Mouse (Mus musculus) regulatory T cell (primary cell): ENCODE data around the gene Ndufa13.
"Not testable (repeated sequence)": the region's sequence is repeated elsewhere in the genome, so short reads cannot be mapped to it uniquely, and the experiment has no call there.

Experiments used
- in situ Hi-C: fragments of 300-600 bp; cut with MboI, MseI; formaldehyde crosslinking; loops from one replicate; pipeline ENCODE4 v1.15.1; 2025; ENCODE audit warnings: high pct_unique_total_duplicates

Gene Ndufa13

DNA sequence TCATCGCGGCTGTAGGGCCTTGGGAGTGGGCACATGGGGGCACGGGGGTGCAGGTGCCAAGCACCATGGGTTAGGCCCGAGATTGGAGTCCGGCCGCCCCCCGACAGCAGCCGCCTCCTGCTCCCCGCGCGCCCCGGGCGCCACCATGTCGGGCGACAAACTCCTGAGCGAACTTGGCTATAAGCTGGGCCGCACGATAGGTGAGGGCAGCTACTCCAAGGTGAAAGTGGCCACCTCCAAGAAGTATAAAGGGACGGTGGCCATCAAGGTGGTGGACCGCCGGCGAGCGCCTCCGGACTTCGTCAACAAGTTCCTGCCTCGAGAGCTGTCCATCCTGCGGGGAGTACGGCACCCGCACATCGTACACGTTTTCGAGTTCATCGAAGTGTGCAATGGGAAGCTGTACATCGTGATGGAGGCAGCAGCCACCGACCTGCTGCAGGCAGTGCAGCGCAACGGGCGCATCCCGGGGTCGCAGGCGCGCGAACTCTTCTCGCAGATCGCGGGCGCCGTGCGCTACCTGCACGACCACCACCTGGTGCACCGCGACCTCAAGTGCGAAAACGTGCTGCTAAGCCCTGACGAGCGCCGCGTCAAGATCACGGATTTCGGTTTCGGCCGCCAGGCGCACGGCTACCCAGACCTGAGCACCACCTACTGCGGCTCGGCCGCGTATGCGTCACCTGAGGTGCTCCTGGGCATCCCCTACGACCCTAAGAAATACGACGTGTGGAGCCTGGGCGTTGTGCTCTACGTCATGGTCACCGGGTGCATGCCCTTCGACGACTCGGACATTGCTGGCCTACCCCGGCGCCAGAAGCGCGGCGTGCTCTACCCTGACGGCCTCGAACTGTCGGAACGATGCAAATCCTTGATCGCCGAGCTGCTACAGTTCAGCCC lies at the start of gene Ndufa13, which contains the start of the genes Tssk6 and Yjefn3:
Gene Ndufa13 (minus strand): TSS at position 396 of the 900 bp plus-strand sequence.
Gene Tssk6 (plus strand): TSS at position 22 of the 900 bp plus-strand sequence.
Gene Yjefn3 (minus strand): TSS at position 550 of the 900 bp plus-strand sequence.
- in situ Hi-C loops: loop anchor here (5.0 kb wide), 1 partner anchor 95 kb away; the partner anchor contains the start of gene Gatad2a

GRCm38 (mm10) chr8:69950300-69950699 lies 47.9 kb upstream of the Ndufa13 start:
- in situ Hi-C loops: no loop called here

- in situ Hi-C loops: not testable (repeated sequence)
These were observed 40.1 kb upstream of the Ndufa13 start for GRCm38 (mm10) chr8:69942495-69942894.

GRCm38 (mm10) chr8:69940386-69940785 lies 38.0 kb upstream of the Ndufa13 start:
- in situ Hi-C loops: no loop called here

DNA sequence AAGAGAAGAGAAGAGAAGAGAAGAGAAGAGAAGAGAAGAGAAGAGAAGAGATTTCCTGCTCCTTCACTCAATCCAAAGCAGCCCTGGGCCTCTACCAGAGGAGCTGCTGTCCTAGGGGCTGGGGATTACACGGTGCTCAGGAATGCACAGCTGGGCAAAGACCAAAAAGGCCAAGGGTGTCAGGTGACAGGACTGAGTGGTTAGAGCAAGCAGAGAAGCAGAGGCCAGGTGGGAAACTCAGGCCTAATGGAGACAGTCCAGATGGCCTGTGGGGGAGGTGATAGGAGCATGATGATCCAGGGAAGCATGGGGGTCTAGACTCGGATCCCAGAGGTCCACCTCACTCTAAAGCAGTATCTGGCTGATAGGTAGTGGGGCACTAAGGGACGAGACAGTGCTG lies 37.3 kb upstream of the Ndufa13 start:
- in situ Hi-C loops: no loop called here

DNA sequence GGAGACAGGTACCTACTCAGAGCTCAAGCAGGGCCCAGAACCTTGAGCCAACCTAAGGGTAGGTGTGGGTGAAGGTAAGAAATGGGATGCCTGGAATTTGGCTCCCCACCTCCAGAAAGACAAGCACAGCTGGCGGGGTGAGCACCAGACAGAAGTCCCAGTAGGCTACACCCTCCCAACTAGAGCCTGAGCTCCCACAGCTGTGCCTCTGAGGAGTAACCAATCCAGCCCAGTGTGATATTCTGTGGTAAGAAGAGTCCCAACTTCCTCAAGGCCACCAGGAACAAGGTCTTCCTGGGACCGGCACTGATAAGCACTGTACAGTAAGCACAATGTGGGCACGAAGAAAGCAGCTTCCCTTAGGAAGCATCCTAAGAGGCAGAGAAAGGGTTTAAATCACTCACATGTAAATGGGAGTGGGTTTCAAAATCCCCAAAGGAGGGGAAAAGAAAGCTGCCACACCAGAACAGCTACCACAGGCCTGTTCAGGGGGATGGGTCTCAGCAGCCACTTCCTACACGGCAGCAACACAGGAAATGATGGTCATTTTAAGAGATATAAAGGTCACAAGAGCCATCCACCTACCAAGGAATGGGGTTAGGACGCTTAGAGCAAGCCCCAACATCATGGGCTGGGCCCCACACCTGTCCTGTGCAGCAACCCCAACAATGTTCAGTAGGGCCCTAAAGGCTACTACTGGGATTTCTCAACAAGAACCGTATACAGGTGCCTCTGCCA lies 36.1 kb upstream of the Ndufa13 start:
- in situ Hi-C loops: no loop called here

DNA sequence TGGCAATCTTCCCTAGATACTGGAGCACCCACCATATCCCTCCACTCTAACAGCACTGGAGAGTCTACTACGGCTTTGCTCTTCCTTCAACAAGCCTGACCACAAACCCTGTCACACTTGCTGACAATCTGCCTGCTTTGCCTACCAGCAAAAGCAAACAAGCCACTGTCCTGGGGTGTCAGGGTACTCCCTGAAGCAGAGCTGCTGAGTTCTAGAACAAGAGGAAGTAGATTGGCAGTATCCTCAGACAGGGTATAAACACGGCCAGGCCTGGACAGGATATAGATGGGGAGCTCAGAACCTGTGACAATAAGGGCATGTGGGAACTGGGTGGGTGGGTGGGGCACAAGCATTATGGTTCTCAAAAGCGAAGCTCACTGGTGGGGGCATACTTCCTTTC lies 35.1 kb upstream of the Ndufa13 start:
- in situ Hi-C loops: no loop called here

DNA sequence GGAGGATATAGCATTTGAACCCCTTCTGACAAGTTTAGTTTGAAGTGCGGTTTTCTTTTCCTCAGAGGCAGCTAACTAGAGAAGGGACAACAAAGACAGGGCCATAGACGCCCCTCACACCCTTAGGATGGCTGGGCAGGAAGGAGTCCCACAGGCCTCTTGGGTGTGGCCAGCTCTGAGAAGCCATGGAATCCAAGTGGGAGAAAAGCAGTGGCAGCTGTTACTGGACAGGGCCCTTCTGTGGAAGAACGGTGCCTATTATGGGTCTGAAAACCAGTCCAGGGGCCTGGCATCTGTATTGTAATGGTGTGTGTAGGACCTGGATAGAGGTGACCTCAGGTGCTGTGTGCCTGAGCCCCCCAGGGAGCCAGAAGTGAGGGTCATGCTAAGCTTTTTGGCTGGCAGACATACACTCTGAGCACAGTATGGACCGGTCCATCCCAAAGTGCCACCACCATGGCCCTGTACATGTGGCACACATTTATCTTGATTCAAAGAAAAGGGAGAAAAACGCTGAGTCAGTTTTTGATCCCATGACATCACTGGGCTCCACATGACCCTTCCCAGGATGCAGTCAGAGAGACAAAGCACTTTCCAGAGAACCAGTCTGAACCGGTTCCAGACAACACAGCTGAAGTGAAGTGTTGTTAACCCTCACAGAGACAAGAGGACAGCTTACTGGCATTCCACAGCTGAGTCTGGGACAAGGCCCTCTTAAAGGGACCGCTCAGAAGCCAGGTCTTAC lies 33.9 kb upstream of the Ndufa13 start:
- in situ Hi-C loops: no loop called here

DNA sequence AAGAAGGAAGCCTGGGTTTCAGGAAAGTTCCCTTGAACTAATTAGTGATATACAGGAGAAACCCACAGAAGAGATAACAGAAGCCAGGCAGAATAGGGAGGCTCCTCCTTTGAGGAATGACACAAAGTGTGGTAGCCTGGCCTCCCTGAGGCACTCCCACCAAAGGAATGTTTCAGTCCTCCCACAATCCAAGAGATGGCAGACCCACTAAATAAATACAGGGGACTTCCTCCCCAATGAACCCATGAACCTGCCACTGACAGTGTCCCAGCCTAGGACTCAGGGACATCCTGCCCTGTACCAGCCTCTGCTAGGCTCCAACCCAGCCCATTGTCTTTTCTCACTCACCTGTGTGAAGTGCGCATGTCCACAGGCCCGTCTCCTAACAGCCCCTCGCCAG lies 33.1 kb upstream of the Ndufa13 start:
- in situ Hi-C loops: no loop called here

GRCm38 (mm10) chr8:69934582-69934981 lies 32.2 kb upstream of the Ndufa13 start:
- in situ Hi-C loops: no loop called here

- in situ Hi-C loops: no loop called here
These were observed 31.5 kb upstream of the Ndufa13 start for GRCm38 (mm10) chr8:69933811-69934210.

DNA sequence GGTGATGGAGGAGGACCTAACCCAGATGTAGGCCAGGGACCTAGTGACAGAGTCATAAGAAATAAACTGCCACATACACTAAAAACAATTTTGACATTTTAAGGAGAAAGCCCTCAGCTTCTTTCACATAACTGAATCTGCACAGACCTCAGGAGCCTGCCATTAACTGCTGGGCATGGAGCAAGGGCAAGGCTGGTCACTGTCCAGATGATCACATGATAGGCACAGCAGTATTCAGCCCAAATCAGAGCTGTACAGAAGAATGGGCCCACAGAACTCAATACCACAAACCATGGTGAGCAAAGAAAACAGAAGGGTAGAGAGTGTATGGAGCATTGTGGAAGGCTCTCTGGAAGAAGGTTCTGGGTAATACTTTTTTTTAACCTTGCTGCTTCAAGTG lies 24.5 kb upstream of the Ndufa13 start:
- in situ Hi-C loops: loop anchor here (5.0 to 10.0 kb wide), 2 partner anchors 75 to 238 kb away; no protein-coding TSS in a partner anchor

DNA sequence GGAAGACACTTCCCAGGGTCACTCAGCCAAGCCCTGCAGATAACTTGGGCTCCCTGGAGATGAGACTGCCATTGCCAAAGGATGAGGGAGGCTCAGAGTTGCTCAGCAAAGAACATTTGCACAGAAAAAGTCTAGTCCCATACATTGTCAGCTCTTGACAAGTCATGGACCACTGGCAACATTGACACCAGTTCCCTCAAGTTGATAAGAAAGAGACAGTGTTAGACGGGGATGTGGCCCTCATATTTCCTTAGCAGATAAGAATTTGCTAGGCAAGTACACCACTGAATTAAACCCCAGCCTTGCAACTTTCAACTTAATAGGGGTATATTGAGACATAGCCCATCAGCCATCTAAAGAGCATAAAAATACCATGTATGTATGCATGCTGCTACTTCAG lies 21.6 kb upstream of the Ndufa13 start:
- in situ Hi-C loops: loop anchor here (10.0 kb wide), 1 partner anchor 241 kb away; no protein-coding TSS in a partner anchor

DNA sequence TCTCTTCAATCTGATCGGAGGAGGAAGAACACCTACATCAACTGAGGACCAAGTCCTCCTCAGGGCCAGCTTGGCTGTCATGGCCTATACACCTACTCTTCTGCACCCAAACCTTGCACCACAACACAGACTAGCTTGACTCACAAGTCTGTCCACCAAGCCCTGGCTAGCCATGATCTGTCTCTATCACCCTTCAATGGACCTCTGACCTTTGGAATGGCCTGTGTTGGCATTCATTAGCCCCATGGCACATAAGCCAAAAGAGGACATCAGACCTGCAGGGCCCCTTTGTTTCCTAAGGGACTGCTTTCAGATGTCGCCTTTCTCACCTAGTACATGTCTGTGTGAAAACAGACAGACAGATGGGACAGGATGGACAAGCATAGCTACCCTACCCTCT lies 18.8 kb upstream of the Ndufa13 start:
- in situ Hi-C loops: loop anchor here (10.0 kb wide), 1 partner anchor 244 kb away; no protein-coding TSS in a partner anchor

- in situ Hi-C loops: loop anchor here (10.0 kb wide), 1 partner anchor 245 kb away; no protein-coding TSS in a partner anchor
These were observed 17.7 kb upstream of the Ndufa13 start for GRCm38 (mm10) chr8:69919876-69920662.

DNA sequence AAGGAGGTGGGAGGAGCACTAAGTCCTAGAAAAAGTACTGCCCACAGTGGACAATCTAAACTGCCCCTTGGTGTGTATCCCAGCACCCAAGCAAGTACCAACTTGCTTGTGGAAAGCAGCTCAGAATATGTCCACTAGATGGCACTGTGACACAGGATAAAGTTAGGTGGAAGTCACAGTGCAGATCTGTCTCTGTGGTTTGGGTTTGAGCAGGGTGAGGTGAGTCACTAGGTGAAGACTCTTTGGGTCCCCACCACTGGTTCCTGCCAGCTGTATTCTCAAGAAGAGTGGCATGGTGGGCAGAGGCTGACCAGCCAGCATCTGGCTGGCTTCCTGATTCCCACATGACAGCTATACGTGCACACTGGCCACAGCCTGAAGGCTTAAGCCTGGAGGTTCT lies 16.7 kb upstream of the Ndufa13 start:
- in situ Hi-C loops: no loop called here

- in situ Hi-C loops: no loop called here
These were observed 16.1 kb upstream of the Ndufa13 start for GRCm38 (mm10) chr8:69918506-69918905.

DNA sequence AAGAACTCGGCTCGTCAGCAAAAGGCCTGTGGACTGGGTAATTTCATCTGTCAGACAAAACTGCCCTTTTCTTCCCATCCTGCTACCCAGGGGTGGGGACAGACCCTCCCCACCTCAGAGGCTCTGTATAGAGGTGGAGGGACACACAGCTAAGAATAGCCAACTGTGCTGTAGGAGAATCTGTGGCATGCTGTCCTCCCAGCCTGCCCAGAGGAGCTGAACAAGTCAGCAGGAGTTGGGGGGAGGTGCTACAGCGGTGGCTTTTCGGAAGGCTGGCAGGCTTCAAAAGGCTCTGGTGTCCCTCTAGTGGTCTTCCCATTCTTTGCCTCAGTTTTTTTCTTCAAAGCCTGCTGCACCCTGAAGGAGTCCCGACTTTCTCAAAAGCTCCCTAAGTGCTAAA lies 13.4 kb upstream of the Ndufa13 start:
- in situ Hi-C loops: no loop called here

DNA sequence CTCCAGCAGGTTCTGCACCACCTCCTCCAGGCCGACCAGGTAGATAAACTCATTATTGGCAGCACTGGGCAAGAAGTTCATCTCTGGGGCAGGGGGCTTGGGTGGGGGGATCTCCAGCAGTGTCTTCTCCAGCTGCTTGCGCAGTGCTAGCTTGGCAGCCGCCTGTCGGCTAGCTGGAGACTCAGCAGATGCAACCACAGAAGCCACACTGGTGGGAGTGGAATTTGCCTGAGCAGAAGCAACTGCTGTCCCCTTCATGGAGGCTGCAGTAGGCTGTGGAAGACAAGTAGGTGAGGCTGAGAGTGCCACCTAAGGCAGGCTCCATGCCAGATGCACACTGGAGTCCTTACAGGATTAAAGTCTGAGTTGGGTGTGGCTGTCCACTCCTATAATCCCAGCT lies 12.2 kb upstream of the Ndufa13 start:
- in situ Hi-C loops: no loop called here

GRCm38 (mm10) chr8:69912478-69913074 lies 10.2 kb upstream of the Ndufa13 start:
- in situ Hi-C loops: no loop called here
